Mouse (Mus musculus): ENCODE results near the gene St6galnac5. TPM values are rescaled to one million over a fixed set of nuclear protein-coding genes. Genes with fewer than 3 reads are reported as not detected.

The St6galnac5 gene
- polyA plus RNA-seq, 1 experiment, result 0.28 TPM

GRCm38 (mm10) chr3:152872054-152872453 is 110.0 kb downstream of the St6galnac5 start:
- 88% methylated on average over 12 of the region's 12 CpGs for WGBS
- H3K4me1 ChIP-seq (ENCODE audit: control insufficient read depth, insufficient read depth, insufficient read length, low read length), result no peaks in the 10 kb centered on the region
- TF ChIP-seq POLR2A (IDR thresholded peaks at IDR 0.05; ENCODE audit: low read depth, low read length), result no peak
- TF ChIP-seq CTCF (IDR thresholded peaks at IDR 0.05; ENCODE audit: extremely low read depth, insufficient read length, insufficient replicate concordance, low read depth, low read length), result no peak
- no peaks in the 10 kb centered on the region for H3K27me3 ChIP-seq (ENCODE audit: control insufficient read depth, insufficient read depth, low read length)
- no peak overlapping the region for H3K27ac ChIP-seq (ENCODE audit: insufficient read depth, low read depth, low read length)
- H3K36me3 ChIP-seq (ENCODE audit: control insufficient read depth, insufficient read depth, low read length), result no peaks in the 10 kb centered on the region
- no peak overlapping the region for H3K4me3 ChIP-seq (ENCODE audit: low read depth, low read length)

- Histone ChIP-seq H3K4me1 (ENCODE audit: control insufficient read depth, insufficient read depth, insufficient read length, low read length) (no peaks in the 10 kb centered on the region), H3K27me3 (ENCODE audit: control insufficient read depth, insufficient read depth, low read length) (no peaks in the 10 kb centered on the region), H3K4me3 (ENCODE audit: low read depth, low read length) (no peak overlapping the region), H3K36me3 (ENCODE audit: control insufficient read depth, insufficient read depth, low read length) (no peaks in the 10 kb centered on the region), H3K27ac (ENCODE audit: insufficient read depth, low read depth, low read length) (no peak overlapping the region)
- WGBS, result 74% methylated on average over 12 of the region's 12 CpGs
- no peak for TF ChIP-seq POLR2A (IDR thresholded peaks at IDR 0.05; ENCODE audit: low read depth, low read length)
- no peak for TF ChIP-seq CTCF (IDR thresholded peaks at IDR 0.05; ENCODE audit: extremely low read depth, insufficient read length, insufficient replicate concordance, low read depth, low read length)
Observed at GRCm38 (mm10) chr3:152867654-152868525, 114.2 kb downstream of the St6galnac5 start.

GRCm38 (mm10) chr3:152866035-152866965 is 115.7 kb downstream of the St6galnac5 start:
- TF ChIP-seq CTCF (IDR thresholded peaks at IDR 0.05; ENCODE audit: extremely low read depth, insufficient read length, insufficient replicate concordance, low read depth, low read length), result no peak
- no peak for TF ChIP-seq POLR2A (IDR thresholded peaks at IDR 0.05; ENCODE audit: low read depth, low read length)
- Histone ChIP-seq H3K27ac (ENCODE audit: insufficient read depth, low read depth, low read length) (no peak overlapping the region), H3K4me3 (ENCODE audit: low read depth, low read length) (no peak overlapping the region), H3K4me1 (ENCODE audit: control insufficient read depth, insufficient read depth, insufficient read length, low read length) (no peaks in the 10 kb centered on the region), H3K36me3 (ENCODE audit: control insufficient read depth, insufficient read depth, low read length) (no peaks in the 10 kb centered on the region), H3K27me3 (ENCODE audit: control insufficient read depth, insufficient read depth, low read length) (no peaks in the 10 kb centered on the region)
- WGBS, result 81% methylated on average over 22 of the region's 22 CpGs

GRCm38 (mm10) chr3:152861978-152862377 is 120.1 kb downstream of the St6galnac5 start:
- Histone ChIP-seq H3K27me3 (ENCODE audit: control insufficient read depth, insufficient read depth, low read length) (no peaks in the 10 kb centered on the region), H3K4me1 (ENCODE audit: control insufficient read depth, insufficient read depth, insufficient read length, low read length) (no peaks in the 10 kb centered on the region), H3K36me3 (ENCODE audit: control insufficient read depth, insufficient read depth, low read length) (no peaks in the 10 kb centered on the region), H3K27ac (ENCODE audit: insufficient read depth, low read depth, low read length) (no peak overlapping the region), H3K4me3 (ENCODE audit: low read depth, low read length) (no peak overlapping the region)
- WGBS, result 33% methylated on average over 1 of the region's 1 CpGs
- TF ChIP-seq CTCF (IDR thresholded peaks at IDR 0.05; ENCODE audit: extremely low read depth, insufficient read length, insufficient replicate concordance, low read depth, low read length) (no peak), POLR2A (IDR thresholded peaks at IDR 0.05; ENCODE audit: low read depth, low read length) (no peak)

GRCm38 (mm10) chr3:152861450-152861849 is 120.6 kb downstream of the St6galnac5 start:
- Histone ChIP-seq H3K4me1 (ENCODE audit: control insufficient read depth, insufficient read depth, insufficient read length, low read length) (no peaks in the 10 kb centered on the region), H3K36me3 (ENCODE audit: control insufficient read depth, insufficient read depth, low read length) (no peaks in the 10 kb centered on the region), H3K27me3 (ENCODE audit: control insufficient read depth, insufficient read depth, low read length) (no peaks in the 10 kb centered on the region), H3K4me3 (ENCODE audit: low read depth, low read length) (no peak overlapping the region), H3K27ac (ENCODE audit: insufficient read depth, low read depth, low read length) (no peak overlapping the region)
- TF ChIP-seq CTCF (IDR thresholded peaks at IDR 0.05; ENCODE audit: extremely low read depth, insufficient read length, insufficient replicate concordance, low read depth, low read length) (no peak), POLR2A (IDR thresholded peaks at IDR 0.05; ENCODE audit: low read depth, low read length) (no peak)
- WGBS, result 72% methylated on average over 4 of the region's 4 CpGs

- no peak overlapping the region for H3K27ac ChIP-seq (ENCODE audit: insufficient read depth, low read depth, low read length)
- H3K36me3 ChIP-seq (ENCODE audit: control insufficient read depth, insufficient read depth, low read length), result no peaks in the 10 kb centered on the region
- no peak for TF ChIP-seq POLR2A (IDR thresholded peaks at IDR 0.05; ENCODE audit: low read depth, low read length)
- no peak for TF ChIP-seq CTCF (IDR thresholded peaks at IDR 0.05; ENCODE audit: extremely low read depth, insufficient read length, insufficient replicate concordance, low read depth, low read length)
- no peak overlapping the region for H3K4me3 ChIP-seq (ENCODE audit: low read depth, low read length)
- no peaks in the 10 kb centered on the region for H3K4me1 ChIP-seq (ENCODE audit: control insufficient read depth, insufficient read depth, insufficient read length, low read length)
- H3K27me3 ChIP-seq (ENCODE audit: control insufficient read depth, insufficient read depth, low read length), result no peaks in the 10 kb centered on the region
- WGBS, result 62% methylated on average over 10 of the region's 10 CpGs
Observed at GRCm38 (mm10) chr3:152856095-152856494, 126.0 kb downstream of the St6galnac5 start.

All from small intestine, adult 2 months (tissue).